Mouse (Mus musculus) 3T3-L1 (cell line): Measurements from ENCODE around the gene Tjp3.

Experiments
- DNase-seq: peaks from one replicate; pipeline ENCODE4 v3.0.0-alpha.2; 2015; ENCODE audit warnings: low read depth, low spot score

Gene Tjp3

GRCm38 (mm10) chr10:81298369-81299100 is 7.2 kb upstream of the Tjp3 start:
- no peak for DNase-seq

GRCm38 (mm10) chr10:81297845-81298244 is 6.5 kb upstream of the Tjp3 start:
- no peak for DNase-seq

- DNase-seq: no peak
Observed at GRCm38 (mm10) chr10:81297246-81297645, 5.9 kb upstream of the Tjp3 start.

- no peak for DNase-seq
Observed at GRCm38 (mm10) chr10:81295185-81295584, 3.8 kb upstream of the Tjp3 start.

DNA sequence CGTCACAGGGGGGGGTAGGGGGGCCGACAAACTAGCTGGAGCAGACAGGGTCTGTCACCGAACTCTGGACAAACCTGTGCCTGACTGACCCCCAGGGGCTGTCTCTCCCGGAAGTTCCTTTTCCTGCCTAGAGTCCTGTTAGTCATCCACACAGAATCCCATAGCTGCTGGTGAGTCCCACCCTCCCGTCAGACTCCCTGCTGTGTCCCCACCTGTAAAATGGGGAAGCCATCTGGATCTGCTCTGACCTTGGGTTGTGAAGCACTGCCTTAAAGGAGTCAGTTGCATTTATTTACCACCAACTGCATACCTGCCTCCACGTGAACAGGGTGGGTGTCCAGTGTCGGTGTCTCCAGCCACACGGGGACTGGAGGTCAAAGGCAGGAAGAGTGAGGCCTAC is 3.1 kb upstream of the Tjp3 start:
- no peak for DNase-seq

DNA sequence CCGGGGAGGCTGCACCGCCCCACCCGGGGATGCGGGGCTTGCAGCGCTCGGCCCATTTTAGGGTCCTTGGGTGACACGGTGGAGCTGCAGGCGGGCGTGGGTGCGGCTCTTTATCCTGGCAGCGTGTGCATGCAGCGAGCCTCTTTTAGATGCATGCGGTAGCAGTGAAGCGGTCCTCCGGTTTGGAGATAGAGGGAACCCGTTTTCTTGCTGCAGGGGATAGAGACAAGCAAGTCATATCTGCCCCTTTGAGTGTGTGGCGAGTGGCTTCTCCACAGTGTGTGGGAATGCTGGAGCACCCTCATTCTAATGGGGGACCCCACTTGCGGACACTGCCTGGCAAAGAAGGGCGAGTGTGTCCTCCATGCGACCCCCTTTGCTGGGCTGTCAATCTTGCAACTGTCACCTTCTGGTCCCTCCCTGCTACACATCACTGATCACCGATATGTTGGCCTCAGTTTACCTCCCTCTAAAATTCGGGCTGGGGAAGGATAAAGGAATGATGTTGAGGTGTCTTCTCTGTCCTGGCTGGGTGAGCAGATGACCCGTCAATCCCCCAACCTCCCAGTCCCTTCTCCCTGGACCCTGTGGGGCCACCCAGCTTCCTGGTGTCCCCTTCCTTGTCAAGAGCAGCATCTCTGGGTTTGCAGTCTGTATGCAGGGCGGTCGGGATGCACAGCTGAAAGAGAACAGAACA is 2.1 kb upstream of the Tjp3 start:
- no peak for DNase-seq

DNA sequence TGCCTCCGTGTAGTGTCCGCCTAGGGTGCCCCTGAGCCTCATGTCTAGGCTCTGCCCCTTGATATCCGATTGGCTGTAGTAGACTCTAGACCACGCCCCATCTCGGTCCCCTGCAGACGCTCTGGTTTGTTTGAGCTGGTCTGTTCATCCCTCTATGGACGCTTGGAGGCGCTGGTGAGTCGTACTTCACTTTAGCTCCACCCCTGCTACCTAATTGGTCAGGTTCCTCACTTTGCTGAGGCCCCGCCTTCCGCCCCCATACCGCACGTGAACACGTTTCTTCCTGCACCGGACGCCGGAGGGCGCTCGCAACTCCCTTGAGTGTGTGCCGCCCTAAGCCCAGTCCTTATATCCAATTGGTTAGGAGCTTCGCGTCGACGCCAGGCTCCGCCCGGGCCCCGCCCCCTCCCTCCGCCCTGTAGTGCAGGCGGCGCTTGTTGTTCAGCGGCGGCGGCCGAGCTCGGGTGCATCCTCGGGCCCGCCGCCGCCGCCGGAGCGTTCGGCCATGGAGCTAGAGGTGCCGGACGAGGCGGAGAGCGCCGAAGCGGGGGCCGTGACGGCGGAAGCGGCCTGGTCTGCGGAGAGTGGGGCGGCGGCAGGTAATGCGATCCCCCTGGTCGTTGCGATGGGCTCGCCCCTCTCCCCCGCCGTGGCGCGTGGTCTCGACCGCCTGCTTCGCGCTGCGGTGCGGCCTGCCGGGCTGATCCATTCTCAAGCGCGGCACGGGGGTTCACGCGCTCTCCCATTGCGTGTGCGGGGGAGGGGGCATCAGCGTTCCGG is 1.4 kb upstream of the Tjp3 start, which contains the start of gene Pip5k1c:
Gene Pip5k1c (plus strand): TSS at position 410 of the 780 bp plus-strand sequence.
- peak; percentile 100 for DNase-seq

DNA sequence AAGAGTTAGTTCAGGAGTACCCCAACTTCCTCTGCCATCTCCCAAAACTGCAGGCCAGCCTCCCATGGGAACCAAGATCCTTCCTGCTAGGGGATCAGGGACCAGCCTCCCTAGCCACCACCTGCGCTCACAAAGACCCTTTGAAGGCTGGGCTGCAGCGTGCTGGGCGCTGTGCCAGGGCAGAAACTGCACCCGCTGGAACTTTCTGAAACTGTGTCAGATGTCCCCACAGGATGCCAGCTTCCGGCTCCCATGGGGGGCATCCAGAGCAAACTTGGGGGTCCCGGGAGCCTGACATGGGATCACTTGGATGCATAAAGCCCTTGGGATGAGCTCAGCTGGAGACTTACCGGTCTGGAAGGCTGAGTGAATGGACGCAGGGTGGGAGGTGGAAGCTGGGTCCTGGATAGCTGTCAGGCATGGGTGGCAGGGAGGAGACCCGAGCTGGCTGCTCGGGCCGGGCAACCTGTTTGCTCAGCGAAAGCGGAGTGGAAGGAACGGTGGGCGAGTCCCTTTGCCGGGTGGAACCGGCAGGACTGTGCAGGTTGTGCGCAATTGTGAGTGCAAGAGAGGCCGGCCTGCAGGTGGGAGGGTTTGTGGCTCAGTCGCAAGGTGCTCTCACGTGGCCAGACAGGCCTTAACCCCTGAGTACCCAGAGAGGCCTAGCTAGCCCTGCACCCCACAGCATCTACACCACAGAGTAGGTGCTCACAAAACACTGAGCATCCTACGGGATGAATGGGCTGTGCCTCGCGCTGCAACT is 502 bp downstream of the Tjp3 start:
- no peak for DNase-seq

DNA sequence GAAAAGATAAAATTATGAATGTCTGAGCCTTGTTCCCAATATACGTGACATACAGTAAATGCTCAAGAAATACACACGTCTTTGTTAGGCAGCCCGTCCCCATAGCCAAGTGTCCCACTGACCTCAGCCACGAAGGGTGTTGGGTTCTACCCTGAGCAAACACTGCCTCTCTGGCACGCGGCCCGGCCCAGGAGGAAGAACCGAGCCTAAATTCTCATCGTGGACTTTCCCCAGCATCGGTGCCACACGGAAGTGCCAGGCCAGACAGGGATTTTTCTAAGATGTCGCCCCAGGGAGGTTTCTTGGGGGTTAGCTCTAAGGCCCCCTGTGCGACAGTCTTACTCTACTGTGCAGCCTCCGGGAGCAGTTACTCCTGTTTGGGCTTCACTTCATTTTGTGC is 1.6 kb downstream of the Tjp3 start:
- no peak for DNase-seq

GRCm38 (mm10) chr10:81289278-81289677 is 2.1 kb downstream of the Tjp3 start:
- DNase-seq: peak; percentile 75

GRCm38 (mm10) chr10:81288601-81289000 is 2.8 kb downstream of the Tjp3 start:
- DNase-seq: peak; percentile 45

DNA sequence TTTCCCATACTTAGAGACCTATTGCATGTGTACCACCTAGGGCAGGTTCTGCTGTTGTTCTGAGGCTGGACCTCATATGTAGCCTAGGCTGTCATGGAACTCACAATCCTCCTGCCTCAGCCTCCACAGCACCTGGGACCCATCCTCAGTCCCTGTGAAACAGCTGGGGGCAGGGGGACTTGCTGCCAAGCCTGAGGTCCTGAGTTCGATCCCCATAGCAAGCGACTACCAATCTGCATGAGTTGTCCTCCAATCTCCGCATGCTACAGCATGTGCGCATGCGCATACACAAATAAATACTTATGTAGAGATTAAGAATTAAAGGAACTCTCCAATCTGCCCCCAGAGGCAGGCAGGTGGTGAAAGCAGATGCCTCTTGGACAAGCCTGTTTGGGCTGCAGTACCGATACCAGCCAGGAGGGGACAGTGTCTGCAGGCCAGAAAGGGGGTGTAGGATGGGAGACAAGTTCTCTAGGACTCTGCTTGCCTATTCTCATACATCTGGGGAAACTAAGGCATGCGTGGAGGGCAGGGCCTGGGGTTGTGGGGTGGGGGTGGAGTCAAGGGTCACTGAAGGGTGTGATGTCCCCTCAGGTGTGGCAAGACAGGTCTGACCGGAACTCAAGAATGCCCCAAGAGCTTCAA is 3.7 kb downstream of the Tjp3 start:
- peak; percentile 68 for DNase-seq

GRCm38 (mm10) chr10:81286586-81286985 is 4.8 kb downstream of the Tjp3 start:
- no peak for DNase-seq

- DNase-seq: peak; percentile 50
Observed at GRCm38 (mm10) chr10:81285694-81286450, 5.5 kb downstream of the Tjp3 start.

GRCm38 (mm10) chr10:81284719-81285118 is 6.7 kb downstream of the Tjp3 start:
- DNase-seq: no peak

DNA sequence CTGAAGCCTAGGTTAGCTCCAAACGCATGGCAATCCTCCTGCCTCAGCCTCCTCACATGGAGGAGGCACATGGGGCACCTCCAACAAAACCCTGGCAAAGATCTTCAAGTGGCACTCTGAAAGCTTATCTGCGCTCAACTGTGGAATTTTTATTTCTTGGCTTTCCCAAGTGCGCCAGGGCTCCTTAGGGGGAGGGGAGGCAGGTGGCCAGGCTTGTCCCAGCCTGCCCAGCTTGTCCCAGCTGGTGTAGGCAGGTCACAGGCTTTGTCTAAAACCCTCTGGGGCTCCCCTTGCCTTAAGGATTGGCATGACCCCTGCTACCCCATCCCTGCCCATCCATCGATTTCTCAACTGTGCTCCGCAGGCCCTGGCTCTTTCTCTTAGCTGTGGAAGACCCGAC is 7.2 kb downstream of the Tjp3 start:
- DNase-seq: no peak

- no peak for DNase-seq
Observed at GRCm38 (mm10) chr10:81279496-81279895, 11.9 kb downstream of the Tjp3 start.

DNA sequence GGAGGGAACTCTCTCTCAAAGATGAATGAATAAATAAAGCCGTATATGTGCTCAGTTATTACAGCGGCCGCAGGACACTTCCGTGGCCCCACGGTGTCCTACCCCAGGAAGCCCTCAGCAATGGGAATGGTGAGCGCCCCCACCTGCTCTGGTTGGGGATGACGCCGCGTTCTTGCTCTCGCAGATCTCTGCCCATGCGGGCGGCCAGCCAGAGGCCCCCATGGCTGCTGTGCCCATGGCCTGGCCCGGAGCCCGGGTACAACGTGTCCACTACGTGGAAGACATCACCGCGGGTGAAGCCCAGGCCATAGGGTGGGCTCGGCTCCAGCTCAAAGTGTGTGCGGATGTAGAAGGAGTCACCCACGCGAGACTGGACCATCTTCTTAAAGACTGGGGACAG is 13.7 kb downstream of the Tjp3 start:
- DNase-seq: no peak

- no peak for DNase-seq
Observed at GRCm38 (mm10) chr10:81273842-81274241, 17.5 kb downstream of the Tjp3 start.

DNA sequence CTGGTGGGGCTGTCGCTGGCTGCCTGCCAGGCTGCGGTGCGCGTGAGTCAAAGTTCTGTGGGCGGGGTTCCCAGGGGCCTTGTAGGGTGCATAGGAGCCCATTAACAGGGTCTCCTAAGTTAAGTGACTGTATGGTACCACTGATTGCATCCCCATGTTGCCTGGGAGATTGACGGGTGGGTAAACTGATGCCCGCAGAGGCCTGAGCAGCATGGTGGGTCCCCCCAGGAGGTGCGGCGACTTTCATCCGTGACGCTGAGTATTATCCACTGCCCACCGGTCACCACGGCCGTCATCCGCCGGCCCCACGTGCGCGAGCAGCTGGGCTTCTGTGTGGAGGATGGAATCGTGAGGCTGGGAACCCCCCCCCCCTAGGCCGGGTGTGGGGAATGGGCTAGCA is 19.0 kb downstream of the Tjp3 start:
- DNase-seq: no peak
